Mouse (Mus musculus): ENCODE measurements around the gene 1810024B03Rik. TPM values are rescaled to one million over a fixed set of nuclear protein-coding genes. Genes with fewer than 3 reads are reported as not detected.
A peak's percentile ranks its signal among the peaks of the same experiment; 100 is the strongest.

Gene 1810024B03Rik
- polyA plus RNA-seq, 1 experiment, result 1.1 TPM

GRCm38 (mm10) chr2:127145699-127146098 is 62.4 kb downstream of the 1810024B03Rik start:
- no peaks in the 10 kb centered on the region for H3K36me3 ChIP-seq (ENCODE audit: control insufficient read depth, insufficient read depth)
- TF ChIP-seq SRF (IDR thresholded peaks at IDR 0.05; ENCODE audit: control insufficient read depth, insufficient read length, low read depth) (no peak), MYOD1 (IDR thresholded peaks at IDR 0.05; ENCODE audit: control insufficient read depth in 1 of 3, insufficient read length in 2 of 3, low read depth in 2 of 3) (no peak), TCF12 (IDR thresholded peaks at IDR 0.05; ENCODE audit: insufficient read depth, poor library complexity, severe bottlenecking) (no peak), POLR2AphosphoS2 (IDR thresholded peaks at IDR 0.05; ENCODE audit: insufficient read length, low read depth) (no peak), TCF3 (IDR thresholded peaks at IDR 0.05; ENCODE audit: insufficient read length, low read depth) (no peak), MAX (IDR thresholded peaks at IDR 0.05; ENCODE audit: low read depth) (no peak), POLR2A (IDR thresholded peaks at IDR 0.05; ENCODE audit: insufficient read length, low read depth) (no peak), CEBPB (IDR thresholded peaks at IDR 0.05; ENCODE audit: insufficient read depth, poor library complexity, severe bottlenecking) (no peak), MYOG (IDR thresholded peaks at IDR 0.05; ENCODE audit: control insufficient read depth in 1 of 3, insufficient read depth in 1 of 3, insufficient read length in 2 of 3, low read depth in 2 of 3) (no peak)
- H3K27me3 ChIP-seq (ENCODE audit: control insufficient read depth, insufficient read depth, insufficient read length), result no peaks in the 10 kb centered on the region
- no peak overlapping the region for H3ac ChIP-seq (ENCODE audit: control insufficient read depth, insufficient read length)
- no peak overlapping the region for H3K4me3 ChIP-seq
- no peak overlapping the region for H3K4me2 ChIP-seq (ENCODE audit: low read depth)
- H3K79me2 ChIP-seq (ENCODE audit: control insufficient read depth, insufficient read depth), result no peaks in the 10 kb centered on the region

GRCm38 (mm10) chr2:127143158-127144063 is 64.7 kb downstream of the 1810024B03Rik start, which contains the start of gene Itpripl1:
TSS of gene Itpripl1 (minus strand) at chr2:127143442.
- H3ac ChIP-seq (ENCODE audit: control insufficient read depth, insufficient read length), result no peak within 1 kb of the TSS
- H3K27me3 ChIP-seq (ENCODE audit: control insufficient read depth, insufficient read depth, insufficient read length), result no peaks in the 10 kb centered on the region
- peak within 1 kb of the TSS; percentile 24 for H3K4me3 ChIP-seq
- TF ChIP-seq USF1 (IDR thresholded peaks at IDR 0.05; ENCODE audit: low read depth) (no peak), REST (IDR thresholded peaks at IDR 0.05; ENCODE audit: insufficient read depth, insufficient read length) (no peak), POLR2A (IDR thresholded peaks at IDR 0.05; ENCODE audit: insufficient read length, low read depth) (peak; percentile 54)
- H3K79me2 ChIP-seq (ENCODE audit: control insufficient read depth, insufficient read depth), result no peaks in the 10 kb centered on the region
- H3K36me3 ChIP-seq (ENCODE audit: control insufficient read depth, insufficient read depth), result no peaks in the 10 kb centered on the region
- H3K4me2 ChIP-seq (ENCODE audit: low read depth), result peak within 1 kb of the TSS; percentile 78

- Histone ChIP-seq H3K27me3 (ENCODE audit: control insufficient read depth, insufficient read depth, insufficient read length) (no peaks in the 10 kb centered on the region), H3ac (ENCODE audit: control insufficient read depth, insufficient read length) (no peak overlapping the region), H3K4me2 (ENCODE audit: low read depth) (peak overlapping the region; percentile 78), H3K4me3 (peak overlapping the region; percentile 24), H3K36me3 (ENCODE audit: control insufficient read depth, insufficient read depth) (no peaks in the 10 kb centered on the region), H3K79me2 (ENCODE audit: control insufficient read depth, insufficient read depth) (no peaks in the 10 kb centered on the region)
- TF ChIP-seq TCF3 (IDR thresholded peaks at IDR 0.05; ENCODE audit: insufficient read length, low read depth) (no peak), E2F4 (IDR thresholded peaks at IDR 0.05; ENCODE audit: insufficient read depth) (no peak), USF1 (IDR thresholded peaks at IDR 0.05; ENCODE audit: low read depth) (no peak), MYOG (IDR thresholded peaks at IDR 0.05; ENCODE audit: control insufficient read depth in 1 of 3, insufficient read depth in 1 of 3, insufficient read length in 2 of 3, low read depth in 2 of 3) (no peak), MAX (IDR thresholded peaks at IDR 0.05; ENCODE audit: low read depth) (no peak), SRF (IDR thresholded peaks at IDR 0.05; ENCODE audit: control insufficient read depth, insufficient read length, low read depth) (no peak), POLR2A (IDR thresholded peaks at IDR 0.05; ENCODE audit: insufficient read length, low read depth) (no peak), TCF12 (IDR thresholded peaks at IDR 0.05; ENCODE audit: insufficient read depth, poor library complexity, severe bottlenecking) (no peak), MYOD1 (IDR thresholded peaks at IDR 0.05; ENCODE audit: control insufficient read depth in 1 of 3, insufficient read length in 2 of 3, low read depth in 2 of 3) (no peak), POLR2AphosphoS2 (IDR thresholded peaks at IDR 0.05; ENCODE audit: insufficient read length, low read depth) (no peak), CEBPB (IDR thresholded peaks at IDR 0.05; ENCODE audit: insufficient read depth, poor library complexity, severe bottlenecking) (no peak), REST (IDR thresholded peaks at IDR 0.05; ENCODE audit: insufficient read depth, insufficient read length) (no peak)
These were observed 65.4 kb downstream of the 1810024B03Rik start for GRCm38 (mm10) chr2:127142577-127143157.

- Histone ChIP-seq H3K79me2 (ENCODE audit: control insufficient read depth, insufficient read depth) (no peaks in the 10 kb centered on the region), H3K27me3 (ENCODE audit: control insufficient read depth, insufficient read depth, insufficient read length) (no peaks in the 10 kb centered on the region), H3K4me2 (ENCODE audit: low read depth) (no peak overlapping the region), H3K36me3 (ENCODE audit: control insufficient read depth, insufficient read depth) (no peaks in the 10 kb centered on the region), H3K4me3 (peak overlapping the region; percentile 24), H3ac (ENCODE audit: control insufficient read depth, insufficient read length) (no peak overlapping the region)
- no peak for TF ChIP-seq POLR2A (IDR thresholded peaks at IDR 0.05; ENCODE audit: insufficient read length, low read depth)
These were observed 66.0 kb downstream of the 1810024B03Rik start for GRCm38 (mm10) chr2:127142031-127142430.

GRCm38 (mm10) chr2:127140011-127140410 is 68.1 kb downstream of the 1810024B03Rik start:
- TF ChIP-seq MAX (IDR thresholded peaks at IDR 0.05; ENCODE audit: low read depth) (no peak), SRF (IDR thresholded peaks at IDR 0.05; ENCODE audit: control insufficient read depth, insufficient read length, low read depth) (no peak), E2F4 (IDR thresholded peaks at IDR 0.05; ENCODE audit: insufficient read depth) (no peak), POLR2A (IDR thresholded peaks at IDR 0.05; ENCODE audit: insufficient read length, low read depth) (no peak), REST (IDR thresholded peaks at IDR 0.05; ENCODE audit: insufficient read depth, insufficient read length) (no peak), POLR2AphosphoS2 (IDR thresholded peaks at IDR 0.05; ENCODE audit: insufficient read length, low read depth) (no peak), USF1 (IDR thresholded peaks at IDR 0.05; ENCODE audit: low read depth) (no peak), MYOG (IDR thresholded peaks at IDR 0.05; ENCODE audit: control insufficient read depth in 1 of 3, insufficient read depth in 1 of 3, insufficient read length in 2 of 3, low read depth in 2 of 3) (no peak), MYOD1 (IDR thresholded peaks at IDR 0.05; ENCODE audit: control insufficient read depth in 1 of 3, insufficient read length in 2 of 3, low read depth in 2 of 3) (no peak), TCF3 (IDR thresholded peaks at IDR 0.05; ENCODE audit: insufficient read length, low read depth) (no peak), CEBPB (IDR thresholded peaks at IDR 0.05; ENCODE audit: insufficient read depth, poor library complexity, severe bottlenecking) (no peak), TCF12 (IDR thresholded peaks at IDR 0.05; ENCODE audit: insufficient read depth, poor library complexity, severe bottlenecking) (no peak)
- H3K27me3 ChIP-seq (ENCODE audit: control insufficient read depth, insufficient read depth, insufficient read length), result no peaks in the 10 kb centered on the region
- H3K79me2 ChIP-seq (ENCODE audit: control insufficient read depth, insufficient read depth), result no peaks in the 10 kb centered on the region
- H3K36me3 ChIP-seq (ENCODE audit: control insufficient read depth, insufficient read depth), result no peaks in the 10 kb centered on the region
- no peak overlapping the region for H3K4me3 ChIP-seq
- no peak overlapping the region for H3ac ChIP-seq (ENCODE audit: control insufficient read depth, insufficient read length)
- H3K4me2 ChIP-seq (ENCODE audit: low read depth), result no peak overlapping the region
